Mouse (Mus musculus) lung, adult 2 months (tissue): ENCODE results near the gene Smox. TPM values are rescaled to one million over a fixed set of nuclear protein-coding genes. Genes with fewer than 3 reads are reported as not detected.

ENCODE experiments used
- DNase-seq: peaks from one replicate; pipeline ENCODE4 v3.0.0; 2022
- H3K4me1 ChIP-seq: fragments of 200-500 bp; 2 replicates; pipeline ENCODE4 v1.6.1; 2011; ENCODE audit warnings: low read length; ENCODE audit not compliant: control insufficient read depth, insufficient read depth
- H3K4me3 ChIP-seq: fragments of 200-500 bp; replicated peaks from 2 replicates; pipeline ENCODE3; 2011; ENCODE audit warnings: low read depth, mild to moderate bottlenecking, control low read depth, low read length; ENCODE audit errors: extremely low read depth
- CTCF ChIP-seq: fragments of 200-500 bp; IDR thresholded peaks from 2 replicates; pipeline ENCODE4 v1.5.1; 2011; ENCODE audit warnings: mild to moderate bottlenecking, low read length, control low read depth; ENCODE audit not compliant: insufficient read depth
- POLR2A ChIP-seq: fragments of 200-500 bp; IDR thresholded peaks from 2 replicates; pipeline ENCODE4 v1.6.1; 2011; ENCODE audit warnings: low read depth, mild to moderate bottlenecking, control low read depth, low read length, borderline replicate concordance; ENCODE audit errors: extremely low read depth
- WGBS: fragments of 180-500 bp; shearing (Covaris S2); methylation state at CpG from one replicate; pipeline ENCODE4 v1.1.7; 2018; 5-methylcytosine and 5-hydroxymethylcytosine counted together
- polyA plus RNA-seq: library from polyadenylated mRNA; depleted of rRNA; stranded (reverse); fragments of >200 nt; gene quantifications from 2 replicates; pipeline ENCODE4 v1.2.3, GENCODE M21; 2012

Gene Smox
- polyA plus RNA-seq, 1 experiment, result 28.4 TPM

GRCm38 (mm10) chr2:131492596-131493139 is 1.4 kb downstream of the Smox start:
- TF ChIP-seq POLR2A (no peak), CTCF (no peak)
- peak; percentile 19 for DNase-seq

GRCm38 (mm10) chr2:131493446-131493845 is 2.1 kb downstream of the Smox start:
- no peak for DNase-seq
- TF ChIP-seq CTCF (no peak), POLR2A (no peak)
- H3K4me1 ChIP-seq, result peaks cover 5% of the 10 kb centered on the region
- no peak overlapping the region for H3K4me3 ChIP-seq
- WGBS, result 75% methylated on average over 5 of the region's 5 CpGs

More at GRCm38 (mm10) chr2:131492596-131493139, 1.4 kb downstream of the Smox start:
- H3K4me1 ChIP-seq, result peaks cover 5% of the 10 kb centered on the region
- 32% methylated on average over 10 of the region's 10 CpGs for WGBS
- peak overlapping the region; percentile 73 for H3K4me3 ChIP-seq

GRCm38 (mm10) chr2:131495256-131495655 is 4.0 kb downstream of the Smox start:
- Histone ChIP-seq H3K4me1 (peaks cover 5% of the 10 kb centered on the region), H3K4me3 (no peak overlapping the region)
- no peak for TF ChIP-seq POLR2A
- DNase-seq, result no peak
- 62% methylated on average over 3 of the region's 3 CpGs for WGBS

- peaks cover 5% of the 10 kb centered on the region for H3K4me1 ChIP-seq
- DNase-seq, result no peak
- 52% methylated on average over 5 of the region's 5 CpGs for WGBS
- TF ChIP-seq POLR2A (no peak), CTCF (no peak)
- no peak overlapping the region for H3K4me3 ChIP-seq
Measured at GRCm38 (mm10) chr2:131496125-131496820, 5.0 kb downstream of the Smox start.

- WGBS, result 96% methylated on average over 4 of the region's 4 CpGs
- H3K4me1 ChIP-seq, result peaks cover 5% of the 10 kb centered on the region
- no peak for TF ChIP-seq POLR2A
- TF ChIP-seq CTCF, result no peak
- no peak for DNase-seq
- no peak overlapping the region for H3K4me3 ChIP-seq
Measured at GRCm38 (mm10) chr2:131497224-131497856, 6.0 kb downstream of the Smox start.

- Histone ChIP-seq H3K4me1 (no peaks in the 10 kb centered on the region), H3K4me3 (no peak overlapping the region)
- WGBS, result 65% methylated on average over 7 of the region's 7 CpGs
- TF ChIP-seq POLR2A (no peak), CTCF (no peak)
- no peak for DNase-seq
Measured at GRCm38 (mm10) chr2:131498219-131498618, 6.9 kb downstream of the Smox start.

- Histone ChIP-seq H3K4me3 (no peak overlapping the region), H3K4me1 (no peaks in the 10 kb centered on the region)
- 81% methylated on average over 5 of the region's 5 CpGs for WGBS
- TF ChIP-seq POLR2A, result no peak
- no peak for TF ChIP-seq CTCF
- no peak for DNase-seq
Measured at GRCm38 (mm10) chr2:131499290-131499845, 8.1 kb downstream of the Smox start.

GRCm38 (mm10) chr2:131501886-131502285 is 10.6 kb downstream of the Smox start:
- H3K4me1 ChIP-seq, result no peaks in the 10 kb centered on the region
- WGBS, result 65% methylated on average over 5 of the region's 5 CpGs
- H3K4me3 ChIP-seq, result no peak overlapping the region
- no peak for DNase-seq
- no peak for TF ChIP-seq POLR2A
- TF ChIP-seq CTCF, result no peak

GRCm38 (mm10) chr2:131502561-131502960 is 11.3 kb downstream of the Smox start:
- TF ChIP-seq POLR2A (no peak), CTCF (no peak)
- DNase-seq, result no peak
- H3K4me3 ChIP-seq, result no peak overlapping the region
- WGBS, result 59% methylated on average over 5 of the region's 5 CpGs
- H3K4me1 ChIP-seq, result no peaks in the 10 kb centered on the region

GRCm38 (mm10) chr2:131505431-131505830 is 14.1 kb downstream of the Smox start:
- no peak overlapping the region for H3K4me3 ChIP-seq
- no peaks in the 10 kb centered on the region for H3K4me1 ChIP-seq
- TF ChIP-seq CTCF (no peak), POLR2A (no peak)
- no peak for DNase-seq
